ENCODE assay signal across 8 mouse cellular contexts in the genomic region with DNA sequence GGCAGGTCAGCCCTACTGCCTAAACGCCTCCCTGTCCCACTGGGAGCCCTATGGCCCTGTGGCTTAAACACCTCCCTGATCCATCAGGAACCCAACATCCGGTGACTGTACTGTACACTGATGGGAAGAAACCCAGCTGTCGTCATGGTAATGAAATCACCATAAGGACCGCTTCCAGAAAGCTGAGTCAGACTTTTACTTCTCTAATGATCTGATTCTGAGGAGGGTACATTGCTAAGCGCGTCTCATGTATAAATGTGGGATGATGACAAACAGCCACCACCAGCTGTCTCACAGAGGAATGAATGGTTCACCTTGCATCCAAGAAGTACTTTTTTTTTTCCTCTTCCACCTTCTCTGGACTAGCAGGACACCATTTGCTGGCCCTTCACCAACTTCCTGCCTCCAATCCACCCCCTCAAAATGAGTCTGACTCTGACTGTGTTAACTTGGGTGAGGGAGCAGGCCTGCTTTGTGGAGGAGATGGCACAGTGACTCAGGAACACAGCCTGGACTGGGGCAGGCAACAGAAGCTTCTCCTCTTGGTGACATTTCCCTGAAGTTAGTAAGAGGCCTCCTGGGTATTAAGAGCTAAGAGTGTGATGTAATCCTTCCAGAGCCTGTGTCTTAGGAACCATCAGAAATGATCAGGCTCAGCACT. TPM values are rescaled to one million over a fixed set of nuclear protein-coding genes. Genes with fewer than 3 reads are reported as not detected.
DNase-seq lines count a peak whose midpoint lies in the region; ATAC-seq and TF ChIP-seq lines count a peak whose summit lies in the region.

No protein-coding gene starts in this region.

- WGBS in midbrain, embryonic 12.5 days, result 77% methylated on average over 6 of the region's 6 CpGs
- 52% methylated on average over 6 of the region's 6 CpGs for WGBS in midbrain, embryonic 16.5 days
- WGBS in heart, adult 2 months, result 22% methylated on average over 6 of the region's 6 CpGs
- 61% methylated on average over 6 of the region's 6 CpGs for WGBS in midbrain, embryonic 13.5 days

- no peaks in the 10 kb centered on the region for H3K27me3 ChIP-seq in midbrain, embryonic 12.5 days
- no peaks in the 10 kb centered on the region for H3K27me3 ChIP-seq in midbrain, embryonic 16.5 days (ENCODE audit: control insufficient read depth, insufficient read depth, low read depth, low read length)
- H3K27me3 ChIP-seq in heart, adult 2 months (ENCODE audit: control insufficient read depth, insufficient read depth, low read length), result no peaks in the 10 kb centered on the region
- no peaks in the 10 kb centered on the region for H3K27me3 ChIP-seq in midbrain, embryonic 13.5 days

- no peak overlapping the region for H3K4me3 ChIP-seq in midbrain, embryonic 12.5 days
- no peak overlapping the region for H3K4me3 ChIP-seq in midbrain, embryonic 16.5 days (ENCODE audit: low read depth, low read length)
- no peak overlapping the region for H3K4me3 ChIP-seq in heart, adult 2 months
- no peak overlapping the region for H3K4me3 ChIP-seq in midbrain, embryonic 13.5 days (replicated peaks)

- no peak overlapping the region for H3K9ac ChIP-seq in midbrain, embryonic 12.5 days (replicated peaks)
- H3K9ac ChIP-seq in midbrain, embryonic 16.5 days (ENCODE audit: low read depth, low read length), result no peak overlapping the region
- H3K9ac ChIP-seq in heart, adult 2 months (ENCODE audit: low read depth, low read length), result 0 out of 2 replicates have a peak overlapping the region, but pooled peaks have one; percentile 8
- no peak overlapping the region; the same call in 1 of the 2 replicates for H3K9ac ChIP-seq in midbrain, embryonic 13.5 days (replicated peaks)

- TF ChIP-seq CTCF in heart, adult 2 months (IDR thresholded peaks at IDR 0.05), result no peak

- DNase-seq in cerebellum, adult 8-10 months, result peak; percentile 60
- peak; percentile 64 to 74 for DNase-seq in heart, adult 2 months
- peak; percentile 60 for DNase-seq in kidney, postnatal 10 days
- DNase-seq in spleen, postnatal 14 days (ENCODE audit: low spot score in 2 of 2), result no peak
- DNase-seq in thymus, postnatal 4 days, result no peak

- H3K9me3 ChIP-seq in midbrain, embryonic 12.5 days, result no peaks in the 10 kb centered on the region
- H3K9me3 ChIP-seq in midbrain, embryonic 16.5 days (replicated peaks; ENCODE audit: control insufficient read depth, low read length, poor library complexity, severe bottlenecking), result no peaks in the 10 kb centered on the region
- H3K9me3 ChIP-seq in midbrain, embryonic 13.5 days, result no peaks in the 10 kb centered on the region

- H3K4me2 ChIP-seq in midbrain, embryonic 12.5 days (replicated peaks), result no peak overlapping the region
- no peak overlapping the region for H3K4me2 ChIP-seq in midbrain, embryonic 16.5 days (ENCODE audit: low read length)
- no peak overlapping the region for H3K4me2 ChIP-seq in midbrain, embryonic 13.5 days (replicated peaks)

- no peak for ATAC-seq in midbrain, embryonic 12.5 days (ENCODE audit: low FRiP score, low read depth)
- ATAC-seq in midbrain, embryonic 16.5 days, result no peak
- 0 out of 2 replicates have a peak, but pooled peaks have one; percentile 14 for ATAC-seq in midbrain, embryonic 13.5 days

- peak; percentile 72 for TF ChIP-seq EP300 in heart, adult 2 months (IDR thresholded peaks at IDR 0.05; ENCODE audit: insufficient read depth, low read depth, low read length)

- H3K36me3 ChIP-seq in midbrain, embryonic 12.5 days, result peaks cover 18% of the 10 kb centered on the region; the same call in 1 of the 2 replicates
- no peaks in the 10 kb centered on the region for H3K36me3 ChIP-seq in midbrain, embryonic 16.5 days (ENCODE audit: control insufficient read depth, insufficient read depth, low read length)
- H3K36me3 ChIP-seq in heart, adult 2 months (ENCODE audit: control insufficient read depth, insufficient read depth, low read length), result peaks cover 20% of the 10 kb centered on the region
- peaks cover 18% of the 10 kb centered on the region for H3K36me3 ChIP-seq in midbrain, embryonic 13.5 days

- peaks cover 74% of the 10 kb centered on the region for H3K4me1 ChIP-seq in midbrain, embryonic 12.5 days
- H3K4me1 ChIP-seq in midbrain, embryonic 16.5 days (ENCODE audit: control insufficient read depth, insufficient read depth, low read length), result peaks cover 63% of the 10 kb centered on the region
- H3K4me1 ChIP-seq in heart, adult 2 months (ENCODE audit: control insufficient read depth, insufficient read depth, low read length), result peaks cover 50% of the 10 kb centered on the region
- peaks cover 85% of the 10 kb centered on the region for H3K4me1 ChIP-seq in midbrain, embryonic 13.5 days (replicated peaks)

- intact Hi-C loops in heart, adult 2 months (cut with DNase I), result no loop called here

- H3K27ac ChIP-seq in midbrain, embryonic 12.5 days (replicated peaks), result peak overlapping the region; percentile 90; the same call in 1 of the 2 replicates
- no peak overlapping the region; the same call in 1 of the 2 replicates for H3K27ac ChIP-seq in midbrain, embryonic 16.5 days (ENCODE audit: low read length)
- H3K27ac ChIP-seq in heart, adult 2 months, result peak overlapping the region; percentile 98
- H3K27ac ChIP-seq in midbrain, embryonic 13.5 days, result no peak overlapping the region; the same call in 1 of the 2 replicates

- TF ChIP-seq POLR2A in heart, adult 2 months (IDR thresholded peaks at IDR 0.05; ENCODE audit: insufficient read depth, low read depth, low read length), result no peak

- no peaks in the 10 kb centered on the region; the same call in none of the 2 replicates for H3K79me2 ChIP-seq in heart, adult 2 months (replicated peaks; ENCODE audit: control insufficient read depth, insufficient read depth, low read length)

RNA-seq across cellular contexts. Expression of gene Zmynd8, which starts 43.0 kb away (rescaled TPM):
- polyA plus RNA-seq in midbrain, embryonic 12.5 days (2016; fragmentation: Nextera tagmentation; extraction: Ambion mirVana), result 70.6 and 71.2 TPM in 2 replicates
- polyA plus RNA-seq in midbrain, embryonic 16.5 days (2015; fragmentation: Nextera tagmentation; extraction: Ambion mirVana), result 78.7 and 87.3 TPM in 2 replicates
- 10 to 100 TPM; 44.4 to 47.2 TPM for total RNA-seq in heart, adult 2 months (2021)
- polyA plus RNA-seq in heart, adult 2 months (2012; rRNA removed), result 20.4 and 31.2 TPM in 2 replicates
- polyA plus RNA-seq in midbrain, embryonic 13.5 days (2015; fragmentation: Nextera tagmentation; extraction: Ambion mirVana), result 85.4 and 86.8 TPM in 2 replicates

Comparison
In these comparisons a context has a peak if more than half of its experiments do, and no peak if none do; other contexts are left out.
1. H3K27ac ChIP-seq: peak in midbrain, embryonic 12.5 days (single experiment) and heart, adult 2 months (single experiment); none in midbrain, embryonic 16.5 days (single experiment) and midbrain, embryonic 13.5 days (single experiment).
2. DNase-seq: peak in cerebellum, adult 8-10 months (single experiment), heart, adult 2 months (2 of 2) and kidney, postnatal 10 days (single experiment); none in spleen, postnatal 14 days (0 of 2) and thymus, postnatal 4 days (single experiment).